Mouse (Mus musculus) MEL (cell line): ENCODE measurements at regions not wholly inside any gene's neighbourhood (a gene's known extent, or its start where the extent isn't known, plus 50 kb on each side); places are given as distances from the start of the nearest gene placed in this dataset.

Experiments
- DNase-seq: peaks from one replicate; pipeline ENCODE4 v3.0.0; 2011; ENCODE audit warnings: low read depth, low spot score
- H3K27ac ChIP-seq: 2 replicates; pipeline ENCODE4 v1.5.1; 2012; ENCODE audit warnings: low read depth, mild to moderate bottlenecking, control low read depth, low read length, moderate library complexity; ENCODE audit not compliant: control insufficient read depth
- H3K27me3 ChIP-seq, 2 experiments: fragments of 150-350 bp in 1 of 2; sonication (generic) in 1 of 2; 2 replicates each; pipeline ENCODE4 v1.6.1; 2012; ENCODE audit warnings: low read length in 2 of 2, mild to moderate bottlenecking in 2 of 2, improper control_type of control experiment in 1 of 2, moderate library complexity in 1 of 2; ENCODE audit not compliant: insufficient read depth in 2 of 2, control insufficient read depth in 1 of 2
- H3K36me3 ChIP-seq, 2 experiments: 2 replicates each; pipeline ENCODE4 v1.6.1; 2012 to 2014; ENCODE audit warnings: low read length in 2 of 2, improper control_type of control experiment in 1 of 2, inconsistent platforms in 1 of 2, mild to moderate bottlenecking in 1 of 2; ENCODE audit not compliant: insufficient read depth in 2 of 2, control insufficient read depth in 1 of 2
- H3K4me1 ChIP-seq, 2 experiments: fragments of 150-350 bp in 1 of 2; sonication (generic) in 1 of 2; 2 replicates each; pipeline ENCODE4 v1.6.1; 2012; ENCODE audit warnings: low read length in 2 of 2, improper control_type of control experiment in 1 of 2, mild to moderate bottlenecking in 1 of 2; ENCODE audit not compliant: insufficient read depth in 2 of 2, control insufficient read depth in 1 of 2
- H3K4me3 ChIP-seq, 2 experiments: fragments of 150-350 bp in 1 of 2; sonication (generic) in 1 of 2; 2 replicates each; pipeline ENCODE4 v1.5.1; 2012; ENCODE audit warnings: low read depth in 2 of 2, low read length in 2 of 2, mild to moderate bottlenecking in 2 of 2, moderate library complexity in 2 of 2, control low read depth in 1 of 2, improper control_type of control experiment in 1 of 2; ENCODE audit not compliant: control insufficient read depth in 1 of 2, insufficient read depth in 1 of 2
- H3K79me2 ChIP-seq: 2 replicates; pipeline ENCODE4 v1.6.1; 2012; ENCODE audit warnings: mild to moderate bottlenecking, low read length, moderate library complexity; ENCODE audit not compliant: control insufficient read depth, poor library complexity, insufficient read depth
- H3K9ac ChIP-seq: 2 replicates; pipeline ENCODE4 v1.6.1; 2012; ENCODE audit warnings: low read depth, mild to moderate bottlenecking, control low read depth, low read length, moderate library complexity; ENCODE audit not compliant: control insufficient read depth, poor library complexity, severe bottlenecking
- H3K9me3 ChIP-seq: fragments of 150-350 bp; sonication (generic); replicated peaks from 2 replicates; pipeline ENCODE4 v1.6.1; 2012; ENCODE audit warnings: mild to moderate bottlenecking, low read length, improper control_type of control experiment, moderate library complexity; ENCODE audit not compliant: insufficient read depth
- BHLHE40 ChIP-seq: IDR thresholded peaks from 2 replicates; pipeline ENCODE4 v1.6.1; 2012; ENCODE audit warnings: low read depth, mild to moderate bottlenecking, inconsistent platforms, low read length, improper control_type of control experiment, borderline replicate concordance
- CHD1 ChIP-seq: IDR thresholded peaks from 2 replicates; pipeline ENCODE4 v1.6.1; 2012; ENCODE audit warnings: low read depth, mild to moderate bottlenecking, inconsistent platforms, low read length, improper control_type of control experiment
- E2F4 ChIP-seq: IDR thresholded peaks from 2 replicates; pipeline ENCODE4 v1.6.1; 2011; ENCODE audit warnings: low read depth, low read length, improper control_type of control experiment, borderline replicate concordance
- ELF1 ChIP-seq: IDR thresholded peaks from 2 replicates; pipeline ENCODE4 v1.6.1; 2014; ENCODE audit warnings: low read depth, mild to moderate bottlenecking, inconsistent platforms, low read length, improper control_type of control experiment, moderate library complexity
- EP300 ChIP-seq, 2 experiments: IDR thresholded peaks; 2 replicates each; pipeline ENCODE4 v1.6.1; 2011; ENCODE audit warnings: improper control_type of control experiment in 2 of 2, low read length in 2 of 2, low read depth in 1 of 2, mild to moderate bottlenecking in 1 of 2
- GATA1 ChIP-seq: IDR thresholded peaks from 2 replicates; pipeline ENCODE4 v1.6.1; 2011; ENCODE audit warnings: low read depth, low read length, improper control_type of control experiment
- JUND ChIP-seq: IDR thresholded peaks from 2 replicates; pipeline ENCODE4 v1.6.1; 2011; ENCODE audit warnings: low read depth, mild to moderate bottlenecking, improper control_type of control experiment, low read length
- KAT2A ChIP-seq: conservative IDR thresholded peaks from 2 replicates; pipeline ENCODE4 v1.6.1; 2012; ENCODE audit warnings: low read depth, low read length, improper control_type of control experiment, inconsistent platforms
- MAFK ChIP-seq: IDR thresholded peaks from 2 replicates; pipeline ENCODE4 v1.6.1; 2011; ENCODE audit warnings: low read depth, mild to moderate bottlenecking, low read length, improper control_type of control experiment, borderline replicate concordance
- MEF2A ChIP-seq: IDR thresholded peaks from 2 replicates; pipeline ENCODE4 v1.6.1; 2014; ENCODE audit warnings: low read depth, mild to moderate bottlenecking, inconsistent platforms, low read length, improper control_type of control experiment; ENCODE audit not compliant: poor library complexity, insufficient replicate concordance, severe bottlenecking; ENCODE audit errors: extremely low read depth
- MYC ChIP-seq: IDR thresholded peaks from 2 replicates; pipeline ENCODE4 v1.6.1; 2011; ENCODE audit warnings: low read depth, mild to moderate bottlenecking, low read length, improper control_type of control experiment, moderate library complexity
- POLR2AphosphoS2 ChIP-seq: IDR thresholded peaks from 2 replicates; pipeline ENCODE4 v1.6.1; 2011; ENCODE audit warnings: low read length, improper control_type of control experiment
- POLR2AphosphoS5 ChIP-seq: IDR thresholded peaks from 2 replicates; pipeline ENCODE4 v1.6.1; 2012; ENCODE audit warnings: low read depth, borderline replicate concordance, mild to moderate bottlenecking, inconsistent platforms, low read length, moderate library complexity, mixed read lengths
- RAD21 ChIP-seq: IDR thresholded peaks from 2 replicates; pipeline ENCODE4 v1.6.1; 2011; ENCODE audit warnings: mild to moderate bottlenecking, low read depth, low read length, improper control_type of control experiment
- RCOR1 ChIP-seq: IDR thresholded peaks from 2 replicates; pipeline ENCODE4 v1.6.1; 2012; ENCODE audit warnings: low read depth, mild to moderate bottlenecking, inconsistent platforms, low read length, improper control_type of control experiment
- SIN3A ChIP-seq: IDR thresholded peaks from 2 replicates; pipeline ENCODE4 v1.6.1; 2012; ENCODE audit warnings: low read length, improper control_type of control experiment, inconsistent platforms
- TAL1 ChIP-seq: IDR thresholded peaks from 2 replicates; pipeline ENCODE4 v1.6.1; 2012; ENCODE audit warnings: mild to moderate bottlenecking, inconsistent platforms, low read length, moderate library complexity, mixed read lengths
- TBP ChIP-seq: IDR thresholded peaks from 2 replicates; pipeline ENCODE4 v1.8.0; 2011; ENCODE audit warnings: low read depth, low read length, improper control_type of control experiment
- TCF12 ChIP-seq: IDR thresholded peaks from 2 replicates; pipeline ENCODE4 v1.6.1; 2014; ENCODE audit warnings: low read depth, mild to moderate bottlenecking, inconsistent platforms, low read length, improper control_type of control experiment, moderate library complexity
- UBTF ChIP-seq: IDR thresholded peaks from 2 replicates; pipeline ENCODE4 v1.6.1; 2012; ENCODE audit warnings: low read depth, mild to moderate bottlenecking, inconsistent platforms, low read length, improper control_type of control experiment, moderate library complexity, borderline replicate concordance; ENCODE audit not compliant: insufficient read depth
- USF2 ChIP-seq, 2 experiments: IDR thresholded peaks; 2 replicates each; pipeline ENCODE4 v1.6.1; 2011 to 2012; ENCODE audit warnings: improper control_type of control experiment in 2 of 2, low read length in 2 of 2, borderline replicate concordance in 1 of 2, inconsistent platforms in 1 of 2, low read depth in 1 of 2, mild to moderate bottlenecking in 1 of 2; ENCODE audit not compliant: insufficient read depth in 1 of 2
- ZC3H11A ChIP-seq: IDR thresholded peaks from 2 replicates; pipeline ENCODE4 v1.6.1; 2012; ENCODE audit warnings: low read depth, mild to moderate bottlenecking, inconsistent platforms, low read length, improper control_type of control experiment
- ZKSCAN1 ChIP-seq: IDR thresholded peaks from 2 replicates; pipeline ENCODE4 v1.6.1; 2012; ENCODE audit warnings: low read depth, mild to moderate bottlenecking, inconsistent platforms, low read length, improper control_type of control experiment, moderate library complexity
- ZNF384 ChIP-seq: IDR thresholded peaks from 2 replicates; pipeline ENCODE4 v1.6.1; 2012; ENCODE audit warnings: low read depth, mild to moderate bottlenecking, inconsistent platforms, low read length, improper control_type of control experiment

- Histone ChIP-seq H3K79me2 (no peaks in the 10 kb centered on the region), H3K9ac (no peak overlapping the region), H3K9me3 (no peaks in the 10 kb centered on the region), H3K4me3 (no peak overlapping the region), H3K27me3 (no peaks in the 10 kb centered on the region), H3K27ac (no peak overlapping the region), H3K4me1 (no peaks in the 10 kb centered on the region), H3K36me3 (no peaks in the 10 kb centered on the region)
- DNase-seq: no peak
- TF ChIP-seq MEF2A (no peak), TBP (no peak)
These were observed 800.1 kb downstream of the Serpinb8 start for GRCm38 (mm10) chr1:108389930-108390329.

DNA sequence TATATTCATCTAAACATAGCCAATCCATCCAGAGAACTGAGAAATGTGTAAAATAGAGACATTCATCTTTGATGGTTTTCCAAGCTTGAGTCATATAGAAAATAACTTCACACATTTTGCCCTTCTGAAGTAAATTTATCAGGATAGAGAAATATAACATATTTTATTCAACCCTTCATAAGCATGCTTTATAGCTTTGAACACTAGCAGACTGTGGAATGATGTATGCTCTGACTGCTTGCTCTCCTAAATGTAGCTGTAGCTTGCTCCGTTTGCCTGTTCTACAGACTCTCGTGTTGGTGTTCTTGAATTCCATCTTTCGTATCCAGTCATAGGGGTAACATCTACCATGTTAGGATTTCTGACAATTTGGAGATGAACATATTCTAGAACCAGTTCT is 800.7 kb downstream of the Serpinb8 start:
- H3K9ac ChIP-seq: no peak overlapping the region
- H3K4me1 ChIP-seq: no peaks in the 10 kb centered on the region

GRCm38 (mm10) chr1:108439845-108440244 is 850.0 kb downstream of the Serpinb8 start:
- peak; percentile 48 for DNase-seq
- Histone ChIP-seq H3K79me2 (no peaks in the 10 kb centered on the region), H3K27ac (no peak overlapping the region), H3K4me1 (peaks cover 0 to 4% of the 10 kb centered on the region in 2 experiments; a peak in 1 of 4 replicates), H3K27me3 (no peaks in the 10 kb centered on the region), H3K4me3 (no peak overlapping the region), H3K9ac (no peak overlapping the region), H3K36me3 (peaks cover 0 to 3% of the 10 kb centered on the region in 2 experiments; a peak in 1 of 4 replicates), H3K9me3 (no peaks in the 10 kb centered on the region)
- TF ChIP-seq ZKSCAN1 (no peak), ELF1 (no peak), TCF12 (no peak), KAT2A (no peak), TAL1 (no peak), POLR2AphosphoS2 (no peak), GATA1 (peak; percentile 69; the same call in 1 of the 2 replicates), ZNF384 (peak; percentile 99), JUND (no peak), POLR2AphosphoS5 (no peak), MAFK (0 out of 2 replicates have a peak, but pooled peaks have one; percentile 40), RCOR1 (no peak), MYC (no peak; the same call in 1 of the 2 replicates), USF2 (IDR thresholded peaks at IDR 0.05; ENCODE audit: borderline replicate concordance in 1 of 2, insufficient read depth in 1 of 2, low read depth in 1 of 2, low read length in 2 of 2) (no peak), CHD1 (no peak), EP300 (IDR thresholded peaks at IDR 0.05; ENCODE audit: low read depth in 1 of 2, low read length in 2 of 2) (peak; percentile 42 to 76; a peak in 3 of 4 replicates)

More for the DNA sequence above, 800.7 kb downstream of the Serpinb8 start:
- Histone ChIP-seq H3K27ac (no peak overlapping the region), H3K27me3 (no peaks in the 10 kb centered on the region), H3K4me3 (no peak overlapping the region)
- DNase-seq: no peak
- TF ChIP-seq UBTF: no peak
- no peak for TF ChIP-seq SIN3A
- no peak for TF ChIP-seq BHLHE40
- no peak for TF ChIP-seq EP300 (IDR thresholded peaks at IDR 0.05; ENCODE audit: low read depth in 1 of 2, low read length in 2 of 2)
- TF ChIP-seq E2F4: no peak
- TF ChIP-seq ZC3H11A: no peak
- TF ChIP-seq RAD21: no peak
- TF ChIP-seq, all 39 proteins: peak for 0
- Histone ChIP-seq H3K79me2 (no peaks in the 10 kb centered on the region), H3K9me3 (no peaks in the 10 kb centered on the region), H3K36me3 (no peaks in the 10 kb centered on the region)
